Mouse (Mus musculus) myocyte (in vitro differentiated cells): Measurements from ENCODE around the gene Olfr699.

Source experiments
- CEBPB ChIP-seq: IDR thresholded peaks from 2 replicates; pipeline ENCODE4 v1.6.1; 2011; ENCODE audit warnings: mild to moderate bottlenecking, moderate library complexity; ENCODE audit not compliant: poor library complexity, insufficient read depth, severe bottlenecking
- E2F4 ChIP-seq: IDR thresholded peaks from one replicate; pipeline ENCODE4 v1.6.1; 2011; ENCODE audit warnings: mild to moderate bottlenecking, control low read depth, moderate library complexity; ENCODE audit not compliant: insufficient read depth
- MYOG ChIP-seq, 3 experiments: IDR thresholded peaks; one replicate each; pipeline ENCODE4 v1.6.1; 2011; ENCODE audit warnings: control low read depth in 2 of 3, low read depth in 2 of 3, mild to moderate bottlenecking in 2 of 3; ENCODE audit not compliant: insufficient read length in 2 of 3, control insufficient read depth in 1 of 3, insufficient read depth in 1 of 3
- POLR2A ChIP-seq: IDR thresholded peaks from one replicate; pipeline ENCODE4 v1.6.1; 2011; ENCODE audit warnings: low read depth, mild to moderate bottlenecking, control low read depth, moderate library complexity; ENCODE audit not compliant: insufficient read length
- USF1 ChIP-seq: IDR thresholded peaks from one replicate; pipeline ENCODE4 v1.6.1; 2011; ENCODE audit warnings: low read depth, mild to moderate bottlenecking, control low read depth, moderate library complexity

DNA sequence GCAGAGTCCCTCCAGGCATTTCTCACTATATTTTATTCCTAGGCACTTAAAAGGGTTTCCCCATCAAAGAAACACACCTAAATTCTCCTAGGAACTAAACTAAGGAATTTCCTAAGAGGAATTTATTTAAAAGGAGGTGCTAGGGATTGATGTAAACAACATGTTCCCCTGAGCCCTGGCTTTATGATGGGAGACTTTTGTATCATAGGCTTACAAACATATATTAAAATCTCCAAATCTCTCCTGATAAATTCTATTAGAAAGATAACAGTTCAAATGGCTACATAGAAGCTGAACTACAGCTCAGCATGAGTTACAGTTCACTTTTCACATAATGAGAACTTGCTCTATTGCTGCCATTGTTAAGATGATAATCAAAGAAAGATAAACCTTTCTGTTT, 40.8 kb upstream of the Olfr699 start, which contains the start of gene Olfr702:
- TF ChIP-seq MYOG (IDR thresholded peaks at IDR 0.05; ENCODE audit: control insufficient read depth in 1 of 3, insufficient read depth in 1 of 3, insufficient read length in 2 of 3, low read depth in 2 of 3) (no peak), USF1 (no peak), E2F4 (no peak), POLR2A (no peak), CEBPB (no peak)
